Mouse (Mus musculus): ENCODE results near the gene Nat10. TPM values are rescaled to one million over a fixed set of nuclear protein-coding genes. Genes with fewer than 3 reads are reported as not detected.

The Nat10 gene
- 26.9 and 32.2 TPM in 2 replicates for polyA plus RNA-seq (2015; fragmentation: Nextera tagmentation; extraction: Ambion mirVana)

- peak; percentile 98 for ATAC-seq
- H3K4me2 ChIP-seq (ENCODE audit: low read length): peak within 1 kb of the TSS; percentile 74
- peak within 1 kb of the TSS; percentile 72 for H3K27ac ChIP-seq (ENCODE audit: low read length)
- under 1% methylated on average over 47 of the region's 47 CpGs for WGBS
- H3K9me3 ChIP-seq (ENCODE audit: control insufficient read depth, low read length): no peaks in the 10 kb centered on the region
- H3K27me3 ChIP-seq (replicated peaks; ENCODE audit: control insufficient read depth, insufficient read depth, low read length): no peaks in the 10 kb centered on the region
- H3K9ac ChIP-seq (replicated peaks; ENCODE audit: low read depth, low read length): peak within 1 kb of the TSS; percentile 65
- H3K4me1 ChIP-seq (replicated peaks; ENCODE audit: control insufficient read depth, insufficient read depth, low read length): peaks cover 7% of the 10 kb centered on the region
- peaks cover 9% of the 10 kb centered on the region for H3K36me3 ChIP-seq (ENCODE audit: control insufficient read depth, insufficient read depth)
- H3K4me3 ChIP-seq (replicated peaks; ENCODE audit: low read length): peak within 1 kb of the TSS; percentile 77
Observed at GRCm38 (mm10) chr2:103760906-103761716, at the start of gene Nat10. Gene Nat10 (minus strand): TSS chr2:103761270.

GRCm38 (mm10) chr2:103810412-103810811, 49.3 kb upstream of the Nat10 start:
- no peaks in the 10 kb centered on the region for H3K27me3 ChIP-seq (replicated peaks; ENCODE audit: control insufficient read depth, insufficient read depth, low read length)

GRCm38 (mm10) chr2:103808466-103808865, 47.4 kb upstream of the Nat10 start:
- Histone ChIP-seq H3K36me3 (ENCODE audit: control insufficient read depth, insufficient read depth) (no peaks in the 10 kb centered on the region), H3K4me2 (ENCODE audit: low read length) (no peak overlapping the region), H3K4me3 (replicated peaks; ENCODE audit: low read length) (no peak overlapping the region), H3K9ac (replicated peaks; ENCODE audit: low read depth, low read length) (no peak overlapping the region), H3K4me1 (replicated peaks; ENCODE audit: control insufficient read depth, insufficient read depth, low read length) (no peaks in the 10 kb centered on the region), H3K9me3 (ENCODE audit: control insufficient read depth, low read length) (no peaks in the 10 kb centered on the region), H3K27ac (ENCODE audit: low read length) (no peak overlapping the region), H3K27me3 (replicated peaks; ENCODE audit: control insufficient read depth, insufficient read depth, low read length) (no peaks in the 10 kb centered on the region)
- ATAC-seq: no peak

More at GRCm38 (mm10) chr2:103810412-103810811, 49.3 kb upstream of the Nat10 start:
- Histone ChIP-seq H3K9me3 (ENCODE audit: control insufficient read depth, low read length) (no peaks in the 10 kb centered on the region), H3K27ac (ENCODE audit: low read length) (no peak overlapping the region), H3K4me3 (replicated peaks; ENCODE audit: low read length) (no peak overlapping the region), H3K4me2 (ENCODE audit: low read length) (no peak overlapping the region), H3K36me3 (ENCODE audit: control insufficient read depth, insufficient read depth) (no peaks in the 10 kb centered on the region), H3K4me1 (replicated peaks; ENCODE audit: control insufficient read depth, insufficient read depth, low read length) (no peaks in the 10 kb centered on the region), H3K9ac (replicated peaks; ENCODE audit: low read depth, low read length) (no peak overlapping the region)
- WGBS: 91% methylated on average over 6 of the region's 6 CpGs
- no peak for ATAC-seq

GRCm38 (mm10) chr2:103803770-103804530, 42.9 kb upstream of the Nat10 start:
- Histone ChIP-seq H3K27ac (ENCODE audit: low read length) (no peak overlapping the region), H3K9me3 (ENCODE audit: control insufficient read depth, low read length) (no peaks in the 10 kb centered on the region), H3K36me3 (ENCODE audit: control insufficient read depth, insufficient read depth) (no peaks in the 10 kb centered on the region), H3K27me3 (replicated peaks; ENCODE audit: control insufficient read depth, insufficient read depth, low read length) (no peaks in the 10 kb centered on the region), H3K4me3 (replicated peaks; ENCODE audit: low read length) (no peak overlapping the region), H3K9ac (replicated peaks; ENCODE audit: low read depth, low read length) (no peak overlapping the region), H3K4me2 (ENCODE audit: low read length) (no peak overlapping the region), H3K4me1 (replicated peaks; ENCODE audit: control insufficient read depth, insufficient read depth, low read length) (no peaks in the 10 kb centered on the region)
- no peak for ATAC-seq
- WGBS: 90% methylated on average over 5 of the region's 5 CpGs

GRCm38 (mm10) chr2:103802422-103802821, 41.4 kb upstream of the Nat10 start:
- no peak for ATAC-seq
- WGBS: 94% methylated on average over 1 of the region's 1 CpGs
- H3K9ac ChIP-seq (replicated peaks; ENCODE audit: low read depth, low read length): no peak overlapping the region

GRCm38 (mm10) chr2:103797491-103798009, 36.5 kb upstream of the Nat10 start, which contains the start of gene Caprin1:
Gene Caprin1 (minus strand): TSS chr2:103797649.
- Histone ChIP-seq H3K4me1 (replicated peaks; ENCODE audit: control insufficient read depth, insufficient read depth, low read length) (peaks cover 19% of the 10 kb centered on the region), H3K27me3 (replicated peaks; ENCODE audit: control insufficient read depth, insufficient read depth, low read length) (no peaks in the 10 kb centered on the region), H3K36me3 (ENCODE audit: control insufficient read depth, insufficient read depth) (0 out of 2 replicates have a peak, but pooled peaks cover 3% of the 10 kb centered on the region), H3K9me3 (ENCODE audit: control insufficient read depth, low read length) (no peaks in the 10 kb centered on the region), H3K9ac (replicated peaks; ENCODE audit: low read depth, low read length) (peak within 1 kb of the TSS; percentile 99), H3K27ac (ENCODE audit: low read length) (peak within 1 kb of the TSS; percentile 99), H3K4me3 (replicated peaks; ENCODE audit: low read length) (peak within 1 kb of the TSS; percentile 99), H3K4me2 (ENCODE audit: low read length) (peak within 1 kb of the TSS; percentile 81)
- ATAC-seq: peak; percentile 94
- WGBS: under 1% methylated on average over 32 of the region's 33 CpGs

More at GRCm38 (mm10) chr2:103802422-103802821, 41.4 kb upstream of the Nat10 start:
- Histone ChIP-seq H3K4me2 (ENCODE audit: low read length) (no peak overlapping the region), H3K36me3 (ENCODE audit: control insufficient read depth, insufficient read depth) (no peaks in the 10 kb centered on the region), H3K27ac (ENCODE audit: low read length) (no peak overlapping the region), H3K9me3 (ENCODE audit: control insufficient read depth, low read length) (no peaks in the 10 kb centered on the region), H3K4me1 (replicated peaks; ENCODE audit: control insufficient read depth, insufficient read depth, low read length) (peaks cover 6% of the 10 kb centered on the region; the same call in 1 of the 2 replicates), H3K27me3 (replicated peaks; ENCODE audit: control insufficient read depth, insufficient read depth, low read length) (no peaks in the 10 kb centered on the region), H3K4me3 (replicated peaks; ENCODE audit: low read length) (no peak overlapping the region)

- no peaks in the 10 kb centered on the region for H3K9me3 ChIP-seq (ENCODE audit: control insufficient read depth, low read length)
- peak overlapping the region; percentile 81 for H3K4me2 ChIP-seq (ENCODE audit: low read length)
- peak overlapping the region; percentile 99 for H3K4me3 ChIP-seq (replicated peaks; ENCODE audit: low read length)
- no peaks in the 10 kb centered on the region for H3K27me3 ChIP-seq (replicated peaks; ENCODE audit: control insufficient read depth, insufficient read depth, low read length)
- H3K4me1 ChIP-seq (replicated peaks; ENCODE audit: control insufficient read depth, insufficient read depth, low read length): peaks cover 24% of the 10 kb centered on the region
- peak overlapping the region; percentile 99 for H3K9ac ChIP-seq (replicated peaks; ENCODE audit: low read depth, low read length)
- 0 out of 2 replicates have a peak, but pooled peaks cover 3% of the 10 kb centered on the region for H3K36me3 ChIP-seq (ENCODE audit: control insufficient read depth, insufficient read depth)
- peak overlapping the region; percentile 99 for H3K27ac ChIP-seq (ENCODE audit: low read length)
- WGBS: 0% methylated on average over 39 of the region's 72 CpGs
- ATAC-seq: peak; percentile 31
Observed at GRCm38 (mm10) chr2:103796861-103797466, 35.9 kb upstream of the Nat10 start.

- H3K9ac ChIP-seq (replicated peaks; ENCODE audit: low read depth, low read length): peak overlapping the region; percentile 99
- H3K4me2 ChIP-seq (ENCODE audit: low read length): peak overlapping the region; percentile 52
- under 1% methylated on average over 42 of the region's 42 CpGs for WGBS
- peak overlapping the region; percentile 99 for H3K27ac ChIP-seq (ENCODE audit: low read length)
- H3K4me1 ChIP-seq (replicated peaks; ENCODE audit: control insufficient read depth, insufficient read depth, low read length): peaks cover 26% of the 10 kb centered on the region
- no peaks in the 10 kb centered on the region for H3K9me3 ChIP-seq (ENCODE audit: control insufficient read depth, low read length)
- peak overlapping the region; percentile 99 for H3K4me3 ChIP-seq (replicated peaks; ENCODE audit: low read length)
- no peaks in the 10 kb centered on the region for H3K27me3 ChIP-seq (replicated peaks; ENCODE audit: control insufficient read depth, insufficient read depth, low read length)
- 0 out of 2 replicates have a peak, but pooled peaks cover 3% of the 10 kb centered on the region for H3K36me3 ChIP-seq (ENCODE audit: control insufficient read depth, insufficient read depth)
- ATAC-seq: peak; percentile 43
Observed at GRCm38 (mm10) chr2:103796211-103796860, 35.3 kb upstream of the Nat10 start.

All from forebrain, embryonic 16.5 days (tissue).